Mouse (Mus musculus): ENCODE measurements at regions not wholly inside any gene's neighbourhood (a gene's known extent, or its start where the extent isn't known, plus 50 kb on each side); places are given as distances from the start of the nearest gene placed in this dataset.

DNA sequence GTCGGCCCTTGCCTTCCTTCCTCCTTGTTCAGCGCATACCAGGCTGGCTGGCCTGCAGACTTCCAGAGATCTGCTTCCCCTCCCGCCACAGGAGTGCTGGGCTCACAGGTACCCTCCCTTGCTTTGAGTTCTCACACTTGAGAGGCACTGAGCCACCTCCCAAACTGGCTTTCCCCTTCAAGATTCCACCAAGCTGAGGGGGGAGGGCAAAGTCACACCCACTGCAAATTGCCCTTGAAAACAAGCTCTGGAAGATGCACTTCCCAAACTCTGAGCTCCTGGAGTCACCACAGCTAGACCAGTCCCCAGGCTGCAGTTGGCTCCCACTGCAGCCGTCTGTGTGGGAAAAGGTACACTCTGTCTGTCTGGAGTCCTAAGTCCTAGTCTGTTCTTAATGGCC, 142.1 kb upstream of the Slc22a12 start:
- DNase-seq, result no peak

DNA sequence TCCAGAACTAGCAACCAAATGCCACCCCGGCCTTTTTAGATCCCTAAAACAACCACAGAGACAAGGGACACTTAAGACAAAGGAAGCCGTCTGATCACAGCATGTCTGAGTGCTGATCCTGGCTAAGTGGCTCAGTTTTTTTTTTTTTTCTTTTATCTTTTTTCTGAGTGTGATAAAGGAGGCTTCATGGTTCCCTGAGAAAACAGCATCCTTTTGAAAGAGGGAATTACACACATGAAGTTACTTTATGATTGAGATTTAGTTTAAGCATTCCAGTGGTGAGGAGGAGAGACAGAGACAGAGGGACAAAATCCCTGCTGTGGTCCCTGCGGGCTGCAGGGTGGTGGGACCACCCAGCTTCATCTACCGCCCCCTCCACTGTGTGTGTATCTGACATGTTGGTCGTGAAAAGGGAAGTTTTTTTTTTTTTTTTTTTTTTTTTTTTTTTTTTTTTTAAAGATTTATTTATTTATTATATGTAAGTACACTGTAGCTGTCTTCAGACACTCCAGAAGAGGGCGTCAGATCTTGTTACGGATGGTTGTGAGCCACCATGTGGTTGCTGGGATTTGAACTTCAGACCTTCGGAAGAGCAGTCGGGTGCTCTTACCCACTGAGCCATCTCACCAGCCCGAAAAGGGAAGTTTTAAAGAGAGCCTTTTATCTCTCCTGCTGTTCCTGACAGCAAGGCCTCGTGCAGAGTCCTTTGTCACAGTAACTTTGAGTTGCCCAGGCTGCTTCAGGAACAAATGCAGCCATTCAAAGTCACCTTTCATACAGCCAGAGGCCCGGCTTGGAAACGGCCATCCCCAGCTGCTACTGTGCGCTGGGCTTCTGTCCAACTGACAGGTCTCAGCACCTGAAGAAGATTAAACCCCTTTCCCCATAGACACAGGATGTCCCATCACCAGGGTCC, 136.8 kb upstream of the Slc22a12 start:
- DNase-seq, result no peak

DNA sequence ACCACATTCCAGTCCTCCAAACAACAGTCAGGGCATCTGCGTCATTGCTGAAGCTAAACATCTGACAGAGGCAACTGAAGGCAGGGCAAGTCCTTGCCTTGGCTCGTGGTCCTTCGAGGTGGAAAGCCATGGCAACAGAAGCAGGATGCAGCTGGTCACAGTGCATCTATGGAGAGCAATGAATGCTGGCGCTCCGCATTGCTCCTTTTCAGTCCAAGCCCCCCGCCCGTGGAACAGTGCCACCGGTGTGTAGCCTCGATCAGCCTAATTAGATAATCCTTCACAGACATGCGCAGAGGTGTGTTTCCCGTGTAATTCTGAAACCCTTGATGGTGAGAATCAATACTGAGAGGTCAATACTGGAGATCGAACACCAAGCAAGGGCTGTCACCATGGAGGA, 134.7 kb upstream of the Slc22a12 start:
- no peak for DNase-seq

DNA sequence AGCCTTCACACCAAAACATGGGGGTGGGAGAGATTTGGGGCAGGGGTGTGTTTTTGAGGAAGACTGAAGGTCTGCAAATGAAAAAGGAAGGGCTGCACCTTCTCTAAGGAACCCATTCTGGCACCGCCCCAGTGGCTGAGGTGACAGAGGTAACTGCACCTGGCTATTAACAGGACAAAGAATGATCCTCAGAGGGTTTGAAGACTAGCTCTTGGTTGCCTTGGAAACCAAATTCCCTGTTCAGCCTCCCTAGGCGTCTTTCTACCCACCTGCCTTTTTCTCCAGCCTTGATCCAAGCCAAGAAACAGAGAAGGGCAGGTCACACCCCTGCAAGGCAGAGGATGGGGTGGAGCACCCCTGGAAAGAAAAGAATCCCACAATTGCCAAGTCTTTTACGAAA, 132.8 kb upstream of the Slc22a12 start:
- no peak for DNase-seq

DNA sequence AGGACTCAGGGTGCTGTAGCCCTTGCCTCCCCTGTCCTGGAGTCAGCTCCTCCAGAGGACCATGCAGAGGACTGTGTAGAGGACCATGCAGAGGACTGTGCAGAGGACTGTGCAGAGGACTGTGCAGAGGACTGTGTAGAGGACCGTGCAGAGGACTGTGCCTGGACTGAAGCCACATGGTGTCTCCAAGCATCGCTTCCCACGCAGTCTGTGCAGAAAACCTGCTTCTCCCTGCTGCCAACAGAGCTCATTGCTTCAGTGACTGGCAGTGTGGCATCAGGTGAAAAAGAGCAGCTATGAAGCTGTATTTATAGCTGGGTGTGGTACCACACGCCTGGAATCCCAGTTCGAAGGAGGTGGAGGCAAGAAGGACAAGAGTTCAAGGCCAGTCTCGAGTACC, 128.9 kb upstream of the Slc22a12 start:
- DNase-seq, result no peak

DNA sequence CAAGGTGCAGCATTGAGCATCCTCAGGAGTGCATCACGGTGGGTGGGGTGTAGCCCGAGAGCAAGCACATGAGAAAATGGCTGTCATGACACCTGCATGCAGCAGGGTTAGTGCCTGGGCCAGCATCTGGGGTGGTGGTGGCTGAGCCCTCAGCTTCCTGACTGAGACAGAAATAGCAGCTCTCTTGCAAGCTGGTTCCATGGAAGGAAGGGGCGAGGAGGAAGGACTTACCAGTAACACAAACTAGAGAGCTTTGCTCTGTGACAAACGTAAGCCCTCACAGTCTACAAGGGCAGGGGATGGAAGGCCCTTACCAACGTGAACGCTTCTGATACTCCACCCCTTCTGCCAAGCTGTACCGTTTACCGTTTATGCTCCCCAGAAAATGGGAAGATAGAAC, 127.0 kb upstream of the Slc22a12 start:
- no peak for DNase-seq

DNA sequence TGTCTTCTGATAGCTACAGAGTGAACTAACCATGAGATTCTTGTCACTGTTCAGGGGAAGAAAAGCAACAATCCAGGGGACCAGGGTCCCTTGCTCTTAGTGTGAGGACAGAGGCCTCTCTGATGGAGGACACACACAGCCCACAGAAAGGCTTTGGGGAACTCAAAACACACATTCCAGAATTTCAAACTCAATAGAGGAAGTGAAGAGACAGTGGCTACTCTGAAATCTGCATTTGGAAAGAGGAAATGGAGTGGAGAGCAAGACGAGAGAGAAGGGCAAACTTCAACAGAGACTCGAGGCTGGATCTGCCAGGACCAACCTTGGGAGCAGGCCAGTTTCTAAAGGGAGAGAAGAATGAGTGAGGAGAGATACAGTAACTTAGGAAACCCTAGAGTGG, 125.7 kb upstream of the Slc22a12 start:
- DNase-seq, result no peak

DNA sequence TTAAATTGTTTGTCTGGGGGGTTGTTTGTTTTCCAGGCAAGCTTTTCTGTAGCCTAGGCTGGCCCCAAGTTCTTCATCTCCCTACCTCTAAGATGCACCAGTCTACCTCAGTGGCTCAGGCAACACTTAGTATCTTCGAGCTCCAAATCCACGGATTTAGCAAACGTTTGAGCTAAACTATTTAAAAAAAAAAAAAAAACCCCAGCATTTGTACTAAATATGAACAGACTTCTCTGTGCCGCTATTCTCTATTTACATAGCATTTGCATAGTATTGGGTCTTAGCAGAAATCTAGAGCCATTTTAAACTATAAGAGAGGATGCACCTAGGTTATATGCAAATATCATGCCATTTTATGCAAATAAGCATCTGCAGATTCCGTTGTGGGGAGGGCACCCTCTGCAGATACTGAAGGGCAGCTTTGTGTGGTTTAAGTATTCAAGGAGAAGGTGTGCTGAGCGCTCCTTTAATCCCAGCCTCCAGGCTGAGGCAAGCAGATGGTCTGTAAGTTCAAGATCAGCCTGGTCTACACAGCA, 123.4 kb upstream of the Slc22a12 start:
- DNase-seq, result no peak

DNA sequence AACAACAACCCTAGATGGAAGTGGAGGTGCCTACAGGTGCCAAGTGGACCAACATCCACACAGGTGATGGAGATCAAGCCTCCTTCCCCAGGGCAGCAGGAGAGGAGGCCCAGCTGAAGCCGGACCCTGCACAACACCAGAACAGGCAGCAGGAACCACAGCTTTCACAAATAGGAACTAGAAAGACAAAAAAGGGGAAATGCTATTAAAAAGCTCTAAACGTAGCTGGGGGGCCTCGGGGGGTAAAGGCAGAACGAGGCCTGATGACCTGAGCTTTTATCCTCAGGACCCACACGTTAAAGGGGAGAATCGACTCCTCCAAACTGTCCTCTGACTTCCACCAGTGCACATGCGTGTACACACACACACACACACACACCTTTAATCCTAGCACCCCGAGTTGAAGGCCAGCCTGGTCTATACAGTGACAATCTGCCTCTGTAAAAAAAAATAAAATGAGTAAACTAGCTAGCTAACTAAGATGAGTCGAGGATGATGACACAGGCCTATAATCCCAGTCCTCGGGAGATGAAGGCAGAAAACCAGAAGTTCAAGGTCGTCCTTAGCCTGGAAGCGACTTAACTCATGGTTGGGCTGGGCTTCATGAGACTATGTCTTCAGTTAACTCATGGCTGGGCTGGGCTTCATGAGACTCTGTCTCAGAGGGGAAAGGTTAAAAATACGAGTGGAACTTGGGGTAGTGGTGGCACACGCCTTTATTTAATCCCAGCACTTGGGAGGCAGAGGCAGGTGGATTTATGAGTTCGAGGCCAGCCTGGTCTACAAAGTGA, 122.6 kb upstream of the Slc22a12 start:
- DNase-seq, result no peak

DNA sequence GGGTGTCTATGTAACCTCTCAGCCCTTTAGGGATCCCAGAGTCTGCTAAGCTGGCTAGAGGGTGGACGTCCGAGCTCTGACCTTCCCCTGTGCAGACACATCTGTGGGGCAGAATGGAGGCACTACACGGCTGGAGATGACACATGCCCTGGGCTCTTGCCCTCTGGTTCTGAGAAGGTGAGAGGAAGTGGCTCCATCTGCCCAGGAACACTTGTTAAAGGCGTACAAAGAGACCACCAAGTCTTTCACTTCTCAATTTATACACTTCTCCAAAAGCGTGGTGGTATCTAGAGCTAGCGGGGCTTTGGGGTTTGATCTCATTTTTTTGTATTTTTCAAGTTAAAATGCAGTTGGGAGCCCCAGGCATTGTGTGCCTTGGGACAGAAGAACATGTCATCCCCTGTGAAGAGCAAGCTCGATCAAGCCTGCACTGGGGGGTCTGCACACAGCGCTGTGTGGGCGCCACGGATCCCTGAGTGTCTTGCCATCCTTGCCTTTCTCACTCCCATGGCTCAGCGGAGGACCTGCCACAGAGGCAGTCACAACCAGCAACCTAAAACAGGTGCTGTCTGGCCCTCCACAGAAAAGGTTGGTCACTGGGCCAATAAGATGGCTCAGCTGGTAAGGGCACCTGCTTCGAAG, 121.6 kb upstream of the Slc22a12 start:
- no peak for DNase-seq

DNA sequence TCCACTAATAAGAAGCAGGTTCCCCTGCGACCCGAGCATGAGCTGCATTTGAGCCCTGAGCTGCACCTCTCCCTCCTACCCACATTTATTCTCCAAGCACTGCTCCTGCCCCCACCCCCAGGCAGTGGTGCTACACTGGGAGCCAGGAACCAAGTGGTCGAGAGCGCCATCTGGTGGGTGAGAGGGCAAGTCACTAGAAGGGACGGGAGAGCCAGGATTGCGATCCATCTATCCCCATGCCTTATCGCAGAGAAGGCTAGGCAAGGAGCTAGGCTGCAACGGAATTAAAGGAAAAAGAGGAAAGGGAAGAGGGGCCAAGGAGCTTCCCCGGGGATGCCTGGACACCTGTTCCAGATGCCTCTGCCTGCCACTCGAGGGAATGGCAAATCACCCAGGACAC, 120.6 kb upstream of the Slc22a12 start:
- DNase-seq, result peak; percentile 84

DNA sequence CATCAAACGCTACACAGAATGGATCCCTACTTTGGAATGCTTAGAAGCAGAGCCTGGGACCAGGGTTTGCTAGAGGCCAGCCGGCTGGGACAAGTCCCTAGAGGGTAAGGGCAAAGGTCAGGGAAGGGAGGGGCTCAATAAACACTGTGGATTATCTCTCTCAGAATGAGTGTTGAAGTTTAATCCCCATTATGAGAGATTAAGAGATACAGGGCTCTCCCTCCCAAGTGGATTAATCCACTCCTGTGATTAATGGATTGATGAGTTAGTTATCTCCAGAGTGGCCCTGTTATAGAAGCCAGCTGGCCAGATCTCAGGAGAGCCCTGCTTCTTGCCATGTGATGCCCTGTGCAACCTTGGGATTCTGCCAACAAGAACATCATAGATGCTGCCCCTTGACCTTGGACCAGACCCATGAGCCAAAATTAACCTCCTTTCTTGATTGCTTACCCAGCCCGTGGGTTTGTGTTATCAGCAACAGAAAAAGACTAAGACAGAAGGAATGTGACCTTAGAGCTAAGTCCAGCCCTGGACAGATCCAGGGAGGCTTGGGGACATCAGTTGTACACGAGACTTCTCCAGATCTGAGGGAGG, 119.6 kb upstream of the Slc22a12 start:
- peak; percentile 54 for DNase-seq

DNA sequence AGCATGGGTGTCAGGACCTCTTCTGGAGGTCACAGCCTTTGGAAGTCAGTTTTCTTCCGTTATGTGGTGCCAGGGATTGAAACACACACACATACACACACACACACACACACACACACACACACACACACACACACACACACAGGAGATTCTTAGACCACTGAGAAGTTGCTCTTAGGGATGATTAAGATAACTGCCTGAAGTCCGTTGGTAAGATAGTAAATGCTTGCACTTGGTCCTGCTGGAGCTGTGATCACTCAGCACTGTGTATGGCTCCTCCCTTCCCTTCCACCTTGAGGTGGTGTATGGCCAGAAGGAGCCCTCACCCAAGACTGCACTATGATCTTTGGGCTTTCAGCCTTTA, 118.7 kb upstream of the Slc22a12 start:
- no peak for DNase-seq

DNA sequence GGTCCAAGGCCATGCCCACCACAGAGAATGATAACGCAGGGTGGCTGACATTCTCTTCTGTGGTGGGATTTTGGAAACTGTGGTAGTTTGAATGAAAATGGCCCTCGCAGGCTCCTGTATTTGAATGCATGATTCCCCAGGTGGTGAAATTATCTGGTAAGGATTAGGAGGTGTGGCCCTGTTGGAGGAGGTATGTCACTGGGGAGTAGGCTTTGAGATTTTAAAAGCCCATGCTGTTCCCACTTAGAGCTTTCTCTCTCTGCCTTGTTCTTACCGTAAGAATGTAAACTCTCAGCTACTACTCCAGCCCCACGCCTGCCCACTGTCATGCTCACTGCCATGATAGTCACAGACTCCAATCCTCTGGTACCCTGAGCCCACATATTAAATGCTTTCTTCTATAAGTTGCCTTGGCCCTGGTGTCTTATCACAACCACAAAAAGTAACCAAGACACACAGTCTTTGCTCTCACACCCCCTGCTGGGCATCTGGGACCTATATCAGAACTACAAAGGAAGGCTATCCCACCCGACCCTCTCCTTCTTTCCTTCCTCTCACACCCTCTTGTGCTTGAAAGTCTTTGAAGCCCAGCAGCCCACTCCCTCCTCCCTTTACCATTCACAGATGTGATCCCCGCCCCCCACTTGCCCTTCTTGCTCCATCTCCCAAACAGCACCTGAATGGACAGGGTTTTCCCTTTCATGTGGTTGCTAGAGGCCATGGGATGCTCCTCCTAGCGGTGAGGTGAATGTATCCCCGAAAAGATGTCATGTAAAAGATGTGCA, 118.1 kb upstream of the Slc22a12 start:
- DNase-seq, result no peak

DNA sequence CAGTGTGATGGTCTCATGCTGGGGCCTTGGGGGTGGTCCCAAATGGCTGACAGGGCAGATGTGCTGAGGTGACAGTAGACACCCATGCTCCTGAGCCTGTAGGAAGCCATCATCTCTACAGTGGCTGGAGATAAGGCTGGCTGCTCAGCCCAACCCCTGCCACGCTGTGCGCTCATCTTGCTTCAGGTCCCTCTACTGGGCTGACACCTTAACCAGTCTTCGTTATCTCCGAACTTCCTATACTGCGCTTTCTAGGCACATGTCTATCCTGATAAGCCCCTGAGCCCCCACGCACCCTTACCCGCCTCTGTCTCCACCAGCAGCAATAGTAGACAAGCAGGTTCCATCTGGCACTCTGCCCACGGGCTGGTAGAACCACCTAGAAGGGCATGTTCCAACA, 117.3 kb upstream of the Slc22a12 start:
- DNase-seq, result no peak

DNA sequence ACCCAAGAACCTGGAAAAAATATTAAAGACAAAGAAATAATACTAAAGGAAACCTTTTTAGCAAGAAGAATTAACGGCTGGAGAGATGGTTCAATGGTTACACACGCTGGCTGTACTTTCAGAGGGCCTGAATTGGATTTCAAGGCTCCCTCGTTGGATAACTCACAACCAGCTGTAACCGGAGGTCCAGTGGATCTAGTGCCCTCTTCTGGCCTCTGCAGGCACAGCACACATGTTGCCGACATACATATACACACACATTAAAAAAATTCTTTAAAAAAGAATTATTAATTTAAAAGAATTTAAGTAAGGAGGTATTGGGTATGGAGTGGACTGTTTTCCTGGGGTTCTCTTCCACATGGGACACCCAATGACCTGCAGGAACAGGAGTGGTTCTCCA, 111.7 kb upstream of the Slc22a12 start:
- DNase-seq, result no peak

DNA sequence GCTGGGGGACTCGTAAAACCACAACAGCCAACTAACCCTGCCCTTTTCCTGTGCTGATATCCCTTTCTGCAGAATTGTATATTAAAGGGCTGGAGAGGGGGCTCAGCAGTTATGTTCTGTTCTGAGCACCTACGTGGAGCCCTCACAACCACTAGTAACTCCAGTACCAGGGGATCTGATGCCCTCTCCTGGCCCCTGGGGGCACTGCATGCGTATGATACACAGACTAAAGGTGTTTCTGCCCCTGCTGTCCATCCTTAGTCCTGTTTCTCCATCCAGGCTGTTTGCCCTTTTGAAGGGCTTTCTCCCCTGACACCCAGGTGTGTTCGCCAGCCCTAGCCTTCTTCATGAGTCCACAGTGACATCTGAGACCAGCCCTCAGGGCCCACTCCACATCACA, 109.9 kb upstream of the Slc22a12 start:
- DNase-seq, result no peak

DNA sequence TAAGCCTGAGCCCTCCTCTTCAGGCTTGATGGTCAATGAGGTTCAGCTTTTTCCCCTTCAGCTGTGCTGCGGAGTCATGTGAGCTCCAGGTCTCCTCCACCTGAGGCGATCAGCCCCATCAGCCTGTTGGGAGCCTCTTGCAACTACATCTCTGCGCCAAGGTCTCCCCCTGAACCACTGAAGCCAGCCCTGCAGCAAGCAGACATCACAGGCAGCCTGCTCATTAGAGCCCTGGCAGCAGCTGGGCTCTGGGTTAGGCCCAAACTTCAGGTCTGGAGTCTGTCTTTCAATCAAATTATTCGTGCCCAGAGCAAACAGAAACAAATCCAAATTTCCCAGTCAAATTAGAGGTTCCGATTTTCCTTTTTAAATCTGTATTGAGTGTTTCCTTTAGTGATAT, 108.4 kb upstream of the Slc22a12 start:
- DNase-seq, result no peak

DNA sequence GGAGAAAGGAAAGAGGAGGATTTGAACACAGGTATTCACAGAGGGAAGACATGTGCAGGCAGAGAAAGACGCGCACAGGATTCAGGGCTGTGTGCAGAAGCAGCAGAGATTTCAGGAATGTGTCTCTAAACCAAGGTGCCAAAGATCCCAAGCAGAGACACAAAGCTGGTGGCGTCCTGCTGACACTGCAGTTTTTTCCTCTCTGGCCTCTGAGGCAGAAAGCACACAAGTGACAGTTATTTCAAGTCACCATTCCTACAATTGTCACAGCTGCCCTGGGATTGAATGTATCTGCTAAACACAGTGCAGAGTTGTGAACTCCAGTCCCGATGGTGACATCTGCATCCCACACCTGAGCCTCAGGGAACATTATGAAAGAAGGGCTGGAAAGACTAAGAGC, 107.1 kb upstream of the Slc22a12 start:
- DNase-seq, result no peak

DNA sequence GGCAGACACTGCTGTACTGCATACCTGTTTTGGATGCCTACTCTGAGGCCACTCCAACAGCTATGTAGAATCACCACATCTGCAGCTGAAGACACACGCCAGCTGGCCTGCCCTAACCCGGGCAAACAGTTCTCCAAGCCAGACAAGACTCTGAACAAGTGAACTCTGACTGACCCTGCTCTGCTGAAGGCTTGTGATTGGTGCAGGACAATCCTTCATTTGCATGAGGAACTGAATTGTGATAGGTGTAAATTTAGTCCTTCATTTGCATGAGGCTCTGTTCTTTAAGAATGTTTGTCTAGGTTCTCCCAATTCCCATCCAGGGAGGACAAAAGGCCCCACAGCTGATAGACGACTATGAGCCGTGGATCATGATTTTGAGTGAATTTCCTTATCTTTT, 104.9 kb upstream of the Slc22a12 start:
- no peak for DNase-seq

DNA sequence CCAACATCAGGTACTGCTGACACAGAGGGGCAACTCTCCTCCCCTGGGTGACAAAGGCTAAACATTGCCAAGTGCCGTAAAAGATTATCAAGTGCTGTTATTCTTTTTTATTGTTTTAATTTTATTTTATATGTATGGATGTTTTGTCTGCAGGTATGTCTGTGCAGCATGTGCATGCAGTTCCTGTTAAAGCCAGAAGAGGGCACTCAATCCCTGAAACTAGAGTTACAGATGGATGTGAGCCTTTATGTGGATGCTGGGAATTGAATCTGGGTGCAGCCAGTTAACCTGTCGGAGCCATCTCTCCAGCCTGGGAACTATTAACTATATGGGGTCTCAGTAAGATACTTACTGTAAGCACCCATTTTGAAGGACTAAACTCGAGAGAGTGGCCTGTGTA, 104.4 kb upstream of the Slc22a12 start:
- no peak for DNase-seq

DNA sequence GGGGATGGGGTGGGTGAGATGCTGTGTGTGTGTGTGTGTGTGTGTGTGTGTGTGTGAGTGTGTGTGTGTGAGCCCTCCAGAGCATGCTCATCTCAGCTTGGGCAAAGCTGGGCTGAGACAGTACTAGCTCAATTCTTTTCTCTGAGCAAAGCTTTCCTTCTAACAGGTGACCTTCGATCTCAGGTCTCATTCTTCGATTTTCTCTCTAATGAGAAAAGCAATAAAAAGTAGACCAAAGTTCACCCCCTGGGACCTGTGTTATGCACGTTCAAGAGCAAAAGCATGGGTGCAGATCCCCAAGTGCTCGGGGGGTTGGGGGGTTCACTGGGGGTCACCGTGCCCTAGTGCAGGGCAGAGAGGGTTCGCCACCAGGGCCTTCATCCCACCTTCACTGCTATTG, 103.1 kb upstream of the Slc22a12 start:
- peak; percentile 78 for DNase-seq

Data from kidney, adult 9 months (tissue).